Mouse (Mus musculus): ENCODE measurements around the gene Cyp2d34.

The Cyp2d34 gene

GRCm38 (mm10) chr15:82620531-82621202, at the start of gene Cyp2d34:
Gene Cyp2d34, minus strand, starts transcription at chr15:82620946.
- DNase-seq = no peak

GRCm38 (mm10) chr15:82656346-82656745, 35.6 kb upstream of the Cyp2d34 start:
- no peak for DNase-seq

GRCm38 (mm10) chr15:82644371-82644770, 23.6 kb upstream of the Cyp2d34 start:
- no peak for DNase-seq

GRCm38 (mm10) chr15:82643771-82644170, 23.0 kb upstream of the Cyp2d34 start:
- DNase-seq = no peak

GRCm38 (mm10) chr15:82642771-82643170, 22.0 kb upstream of the Cyp2d34 start:
- DNase-seq = no peak

GRCm38 (mm10) chr15:82641921-82642320, 21.2 kb upstream of the Cyp2d34 start:
- no peak for DNase-seq

- no peak for DNase-seq
Measured at GRCm38 (mm10) chr15:82641390-82641789, 20.6 kb upstream of the Cyp2d34 start.

- DNase-seq = no peak
Measured at GRCm38 (mm10) chr15:82640201-82640600, 19.5 kb upstream of the Cyp2d34 start.

GRCm38 (mm10) chr15:82637130-82638075, 16.7 kb upstream of the Cyp2d34 start:
- peak; percentile 18 for DNase-seq

GRCm38 (mm10) chr15:82634976-82635375, 14.2 kb upstream of the Cyp2d34 start:
- no peak for DNase-seq

- DNase-seq = no peak
Measured at GRCm38 (mm10) chr15:82621993-82622392, 1.2 kb upstream of the Cyp2d34 start.

GRCm38 (mm10) chr15:82618362-82619020, 2.3 kb downstream of the Cyp2d34 start:
- no peak for DNase-seq

- peak; percentile 54 for DNase-seq
Measured at GRCm38 (mm10) chr15:82582621-82583020, 38.1 kb downstream of the Cyp2d34 start.

GRCm38 (mm10) chr15:82579071-82579470, 41.7 kb downstream of the Cyp2d34 start:
- peak; percentile 51 for DNase-seq

GRCm38 (mm10) chr15:82572856-82573255, 47.9 kb downstream of the Cyp2d34 start:
- no peak for DNase-seq
